Mouse (Mus musculus) brain, embryonic 14.5 days (tissue): ENCODE measurements around the gene D17Wsu92e. TPM values are rescaled to one million over a fixed set of nuclear protein-coding genes. Genes with fewer than 3 reads are reported as not detected.

Experiments used
- DNase-seq: peaks from one replicate; pipeline ENCODE4 v3.0.0-alpha.2; 2011; ENCODE audit warnings: low read depth
- CTCF ChIP-seq: fragments of 200-500 bp; IDR thresholded peaks from 2 replicates; pipeline ENCODE4 v1.5.1; 2012; ENCODE audit warnings: inconsistent platforms, mild to moderate bottlenecking, moderate library complexity, borderline replicate concordance; ENCODE audit not compliant: insufficient read depth, insufficient read length; ENCODE audit errors: extremely low read depth
- POLR2A ChIP-seq: fragments of 200-500 bp; IDR thresholded peaks from 2 replicates; pipeline ENCODE4 v1.6.1; 2012; ENCODE audit warnings: mild to moderate bottlenecking, inconsistent platforms, borderline replicate concordance; ENCODE audit not compliant: poor library complexity, insufficient read depth, insufficient read length, severe bottlenecking; ENCODE audit errors: extremely low read depth
- polyA plus RNA-seq: library from polyadenylated mRNA; depleted of rRNA; stranded (reverse); fragments of >200 nt; gene quantifications from 2 replicates; pipeline ENCODE4 v1.2.3, GENCODE M21; 2012

Gene D17Wsu92e
- polyA plus RNA-seq, 1 experiment, result 56.5 TPM

GRCm38 (mm10) chr17:27830411-27830810 is 10.0 kb upstream of the D17Wsu92e start:
- DNase-seq, result no peak

GRCm38 (mm10) chr17:27827511-27827910 is 7.1 kb upstream of the D17Wsu92e start:
- TF ChIP-seq CTCF (no peak), POLR2A (no peak)
- no peak for DNase-seq

More at GRCm38 (mm10) chr17:27830411-27830810, 10.0 kb upstream of the D17Wsu92e start:
- TF ChIP-seq POLR2A (no peak), CTCF (peak; percentile 26; the same call in 1 of the 2 replicates)

GRCm38 (mm10) chr17:27826908-27827383 is 6.5 kb upstream of the D17Wsu92e start:
- DNase-seq, result peak; percentile 26
- TF ChIP-seq POLR2A, result no peak
- TF ChIP-seq CTCF, result no peak

- peak; percentile 68 for DNase-seq
- no peak for TF ChIP-seq CTCF
- TF ChIP-seq POLR2A, result no peak
Measured at GRCm38 (mm10) chr17:27825984-27826905, 5.8 kb upstream of the D17Wsu92e start.

GRCm38 (mm10) chr17:27825539-27825938 is 5.1 kb upstream of the D17Wsu92e start:
- no peak for DNase-seq
- TF ChIP-seq CTCF (no peak), POLR2A (no peak)

- TF ChIP-seq CTCF, result no peak
- TF ChIP-seq POLR2A, result no peak
Measured at GRCm38 (mm10) chr17:27824941-27825340, 4.5 kb upstream of the D17Wsu92e start.

GRCm38 (mm10) chr17:27823142-27823905 is 2.9 kb upstream of the D17Wsu92e start:
- TF ChIP-seq CTCF, result no peak
- no peak for TF ChIP-seq POLR2A
- no peak for DNase-seq

More at GRCm38 (mm10) chr17:27824941-27825340, 4.5 kb upstream of the D17Wsu92e start:
- no peak for DNase-seq

- DNase-seq, result no peak
- TF ChIP-seq CTCF, result no peak
- TF ChIP-seq POLR2A, result no peak
Measured at GRCm38 (mm10) chr17:27821407-27822338, 1.2 kb upstream of the D17Wsu92e start.

GRCm38 (mm10) chr17:27819971-27820567 is 379 bp downstream of the D17Wsu92e start:
- no peak for DNase-seq
- no peak for TF ChIP-seq POLR2A
- TF ChIP-seq CTCF, result no peak

- TF ChIP-seq POLR2A, result no peak
- TF ChIP-seq CTCF, result no peak
- peak; percentile 27 for DNase-seq
Measured at GRCm38 (mm10) chr17:27819521-27819970, 902 bp downstream of the D17Wsu92e start.
